Mouse (Mus musculus) cerebellum, postnatal 14 days (tissue): ENCODE measurements around the gene Reg1.
"Not testable (repeated sequence)": the region's sequence is repeated elsewhere in the genome, so short reads cannot be mapped to it uniquely, and the experiment has no call there.

Experiments used
- DNase-seq, 2 experiments: peaks; one replicate each; pipeline ENCODE4 v3.0.0; 2021; ENCODE audit warnings: mixed read lengths in 2 of 2

The Reg1 gene

GRCm38 (mm10) chr6:78422411-78422810, at the start of gene Reg1:
TSS of gene Reg1 (plus strand) at chr6:78422711.
- not testable (repeated sequence) for DNase-seq

- DNase-seq = no peak
These were observed 43.7 kb upstream of the Reg1 start, which contains the start of gene Reg3d for GRCm38 (mm10) chr6:78378765-78379164. TSS of gene Reg3d (minus strand) at chr6:78378865.

- no peak for DNase-seq
These were observed 42.1 kb upstream of the Reg1 start, which contains the start of gene Reg3a for GRCm38 (mm10) chr6:78380409-78380808. TSS of gene Reg3a (plus strand) at chr6:78380709.

- no peak for DNase-seq
These were observed 36.9 kb upstream of the Reg1 start for GRCm38 (mm10) chr6:78385609-78386008.

GRCm38 (mm10) chr6:78395323-78395722, 27.2 kb upstream of the Reg1 start, which contains the start of gene Reg2:
TSS of gene Reg2 (plus strand) at chr6:78395623.
- not testable (repeated sequence) for DNase-seq

- DNase-seq = no peak
These were observed 3.0 kb downstream of the Reg1 start for GRCm38 (mm10) chr6:78425497-78425896.

GRCm38 (mm10) chr6:78447202-78447601, 24.7 kb downstream of the Reg1 start:
- DNase-seq = no peak

GRCm38 (mm10) chr6:78448409-78448808, 25.9 kb downstream of the Reg1 start:
- no peak for DNase-seq

GRCm38 (mm10) chr6:78452804-78453203, 30.3 kb downstream of the Reg1 start:
- DNase-seq = no peak

- DNase-seq = peak; percentile 1
These were observed 37.8 kb downstream of the Reg1 start for GRCm38 (mm10) chr6:78460191-78460825.

- DNase-seq = no peak
These were observed 39.8 kb downstream of the Reg1 start for GRCm38 (mm10) chr6:78462360-78462759.

GRCm38 (mm10) chr6:78463266-78463665, 40.8 kb downstream of the Reg1 start:
- no peak for DNase-seq

- DNase-seq = no peak
These were observed 46.3 kb downstream of the Reg1 start, which contains the start of gene Reg3g for GRCm38 (mm10) chr6:78468772-78469171. TSS of gene Reg3g (minus strand) at chr6:78468872.

- no peak for DNase-seq
These were observed 46.8 kb downstream of the Reg1 start for GRCm38 (mm10) chr6:78469287-78469686.
